Mouse (Mus musculus): ENCODE data around the gene Rab27a. TPM values are rescaled to one million over a fixed set of nuclear protein-coding genes. Genes with fewer than 3 reads are reported as not detected.
A peak's percentile ranks its signal among the peaks of the same experiment; 100 is the strongest.
"Not testable (repeated sequence)": the region's sequence is repeated elsewhere in the genome, so short reads cannot be mapped to it uniquely, and the experiment has no call there.

Gene Rab27a
- total RNA-seq, 1 experiment: 4.6 TPM

DNA sequence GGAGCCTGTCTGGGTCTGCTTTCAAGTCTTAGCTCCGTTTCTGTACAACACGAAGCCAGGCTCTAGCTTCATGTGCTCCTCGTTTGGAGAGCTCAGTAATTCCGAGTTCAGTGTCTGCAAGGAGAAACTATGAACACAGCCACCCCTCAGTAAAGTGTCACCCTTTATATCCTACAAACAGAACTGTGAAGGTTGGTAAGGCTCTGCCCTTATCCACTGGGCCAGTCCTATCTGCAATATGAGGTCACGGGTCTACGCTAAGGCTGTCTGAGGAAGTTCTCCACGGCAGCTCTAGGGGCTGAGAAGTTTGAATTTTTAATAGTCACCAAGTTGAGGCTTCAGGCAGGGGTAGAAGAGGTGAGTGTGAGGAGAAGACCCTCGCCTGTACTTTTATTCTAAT, 27.8 kb downstream of the Rab27a start:
- TF ChIP-seq MAFK (IDR thresholded peaks at IDR 0.05; ENCODE audit: insufficient read depth, low read depth, low read length) (no peak), ZC3H11A (IDR thresholded peaks at IDR 0.05; ENCODE audit: borderline replicate concordance, low read depth, low read length) (no peak), ZNF384 (IDR thresholded peaks at IDR 0.05; ENCODE audit: low read depth, low read length) (no peak), CHD2 (IDR thresholded peaks at IDR 0.05; ENCODE audit: low read depth, low read length) (no peak), HCFC1 (IDR thresholded peaks at IDR 0.05; ENCODE audit: borderline replicate concordance, insufficient read depth, low read length) (no peak)
- Histone ChIP-seq H3K27ac (ENCODE audit: insufficient read depth, low read depth, low read length, poor library complexity, severe bottlenecking) (no peak overlapping the region), H3K9ac (ENCODE audit: insufficient read depth, low read depth, low read length, poor library complexity, severe bottlenecking) (no peak overlapping the region), H3K4me1 (ENCODE audit: control insufficient read depth in 2 of 2, insufficient read depth in 2 of 2, low read length in 2 of 2, poor library complexity in 1 of 2) (peaks cover 9 to 24% of the 10 kb centered on the region in 2 experiments; a peak in 3 of 4 replicates), H3K9me3 (ENCODE audit: control insufficient read depth, insufficient read depth, low read depth, low read length) (no peaks in the 10 kb centered on the region), H3K36me3 (ENCODE audit: control insufficient read depth, insufficient read depth, low read length, poor library complexity, severe bottlenecking) (no peaks in the 10 kb centered on the region), H3K4me3 (ENCODE audit: insufficient read depth in 1 of 2, low read depth in 1 of 2, low read length in 2 of 2, poor library complexity in 1 of 2, severe bottlenecking in 1 of 2) (no peak overlapping the region)
- in situ Hi-C loops (cut with MboI; ENCODE audit: low sequenced_read_pairs in 2 of 2, unreplicated experiment in 2 of 2): no loop called here
- no peak for DNase-seq (ENCODE audit: low read depth, low spot score)

GRCm38 (mm10) chr9:73073169-73073568, 28.5 kb downstream of the Rab27a start:
- no peak overlapping the region for H3K9ac ChIP-seq (ENCODE audit: insufficient read depth, low read depth, low read length, poor library complexity, severe bottlenecking)
- H3K36me3 ChIP-seq (ENCODE audit: control insufficient read depth, insufficient read depth, low read length, poor library complexity, severe bottlenecking): no peaks in the 10 kb centered on the region
- no peak overlapping the region for H3K4me3 ChIP-seq (ENCODE audit: insufficient read depth in 1 of 2, low read depth in 1 of 2, low read length in 2 of 2, poor library complexity in 1 of 2, severe bottlenecking in 1 of 2)
- no peak for TF ChIP-seq HCFC1 (IDR thresholded peaks at IDR 0.05; ENCODE audit: borderline replicate concordance, insufficient read depth, low read length)
- TF ChIP-seq MAFK (IDR thresholded peaks at IDR 0.05; ENCODE audit: insufficient read depth, low read depth, low read length): no peak
- TF ChIP-seq ZNF384 (IDR thresholded peaks at IDR 0.05; ENCODE audit: low read depth, low read length): no peak
- no peak for TF ChIP-seq CHD2 (IDR thresholded peaks at IDR 0.05; ENCODE audit: low read depth, low read length)
- no peak for TF ChIP-seq ZC3H11A (IDR thresholded peaks at IDR 0.05; ENCODE audit: borderline replicate concordance, low read depth, low read length)
- no peak overlapping the region for H3K27ac ChIP-seq (ENCODE audit: insufficient read depth, low read depth, low read length, poor library complexity, severe bottlenecking)
- H3K9me3 ChIP-seq (ENCODE audit: control insufficient read depth, insufficient read depth, low read depth, low read length): no peaks in the 10 kb centered on the region
- in situ Hi-C loops (cut with MboI; ENCODE audit: low sequenced_read_pairs in 2 of 2, unreplicated experiment in 2 of 2): no loop called here
- H3K4me1 ChIP-seq (ENCODE audit: control insufficient read depth in 2 of 2, insufficient read depth in 2 of 2, low read length in 2 of 2, poor library complexity in 1 of 2): peaks cover 6 to 19% of the 10 kb centered on the region in 2 experiments; a peak in 3 of 4 replicates
- DNase-seq (ENCODE audit: low read depth, low spot score): no peak

DNA sequence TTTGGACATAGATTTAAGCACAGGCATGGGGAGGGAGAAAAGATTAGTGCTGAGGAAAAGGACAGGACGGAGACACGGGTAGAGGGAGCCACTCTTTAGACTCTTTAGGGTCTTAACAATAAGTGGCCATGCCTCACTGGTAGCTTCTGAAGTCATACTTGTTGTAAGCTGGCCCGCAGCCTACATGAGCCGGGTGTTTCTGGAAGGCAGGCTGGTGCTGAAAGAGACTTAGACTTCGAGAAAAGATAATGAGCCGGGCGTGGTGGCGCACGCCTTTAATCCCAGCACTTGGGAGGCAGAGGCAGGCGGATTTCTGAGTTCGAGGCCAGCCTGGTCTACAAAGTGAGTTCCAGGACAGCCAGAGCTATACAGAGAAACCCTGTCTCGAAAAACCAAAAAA, 34.7 kb downstream of the Rab27a start:
- H3K27ac ChIP-seq (ENCODE audit: insufficient read depth, low read depth, low read length, poor library complexity, severe bottlenecking): peak overlapping the region; percentile 76; the same call in 1 of the 2 replicates
- in situ Hi-C loops (cut with MboI; ENCODE audit: low sequenced_read_pairs in 2 of 2, unreplicated experiment in 2 of 2); DNase-seq (ENCODE audit: low read depth, low spot score); H3K9me3 ChIP-seq (ENCODE audit: control insufficient read depth, insufficient read depth, low read depth, low read length); H3K36me3 ChIP-seq (ENCODE audit: control insufficient read depth, insufficient read depth, low read length, poor library complexity, severe bottlenecking); H3K4me3 ChIP-seq (ENCODE audit: insufficient read depth in 1 of 2, low read depth in 1 of 2, low read length in 2 of 2, poor library complexity in 1 of 2, severe bottlenecking in 1 of 2): not testable (repeated sequence)
- peak overlapping the region; percentile 48; the same call in 1 of the 2 replicates for H3K9ac ChIP-seq (ENCODE audit: insufficient read depth, low read depth, low read length, poor library complexity, severe bottlenecking)
- peaks cover 12 to 19% of the 10 kb centered on the region in 2 experiments for H3K4me1 ChIP-seq (ENCODE audit: control insufficient read depth in 2 of 2, insufficient read depth in 2 of 2, low read length in 2 of 2, poor library complexity in 1 of 2)

- H3K9ac ChIP-seq (ENCODE audit: insufficient read depth, low read depth, low read length, poor library complexity, severe bottlenecking): no peak overlapping the region
- H3K4me3 ChIP-seq (ENCODE audit: insufficient read depth in 1 of 2, low read depth in 1 of 2, low read length in 2 of 2, poor library complexity in 1 of 2, severe bottlenecking in 1 of 2): no peak overlapping the region
- H3K36me3 ChIP-seq (ENCODE audit: control insufficient read depth, insufficient read depth, low read length, poor library complexity, severe bottlenecking): no peaks in the 10 kb centered on the region; the same call in 1 of the 2 replicates
- DNase-seq (ENCODE audit: low read depth, low spot score): peak; percentile 69
- H3K9me3 ChIP-seq (ENCODE audit: control insufficient read depth, insufficient read depth, low read depth, low read length): no peaks in the 10 kb centered on the region
- peaks cover 12 to 22% of the 10 kb centered on the region in 2 experiments for H3K4me1 ChIP-seq (ENCODE audit: control insufficient read depth in 2 of 2, insufficient read depth in 2 of 2, low read length in 2 of 2, poor library complexity in 1 of 2)
- in situ Hi-C loops (cut with MboI; ENCODE audit: low sequenced_read_pairs in 2 of 2, unreplicated experiment in 2 of 2): loop anchor here in 1 of 2 experiments (5.0 kb wide), 1 partner anchor 33 kb away; no protein-coding TSS in a partner anchor
- TF ChIP-seq MAFK (IDR thresholded peaks at IDR 0.05; ENCODE audit: insufficient read depth, low read depth, low read length): no peak
- TF ChIP-seq CHD2 (IDR thresholded peaks at IDR 0.05; ENCODE audit: low read depth, low read length): peak; percentile 47
- 0 out of 2 replicates have a peak, but pooled peaks have one; percentile 75 for TF ChIP-seq ZNF384 (IDR thresholded peaks at IDR 0.05; ENCODE audit: low read depth, low read length)
- TF ChIP-seq ZC3H11A (IDR thresholded peaks at IDR 0.05; ENCODE audit: borderline replicate concordance, low read depth, low read length): no peak
- H3K27ac ChIP-seq (ENCODE audit: insufficient read depth, low read depth, low read length, poor library complexity, severe bottlenecking): peak overlapping the region; percentile 82; the same call in 1 of the 2 replicates
Observed at GRCm38 (mm10) chr9:73079801-73080325, 35.2 kb downstream of the Rab27a start.

Data from ES-E14 (cell line).